Mouse (Mus musculus): Measurements from ENCODE around the gene Glis1. TPM values are rescaled to one million over a fixed set of nuclear protein-coding genes. Genes with fewer than 3 reads are reported as not detected.

Glis1 gene
- total RNA-seq, 1 experiment, result 0.98 TPM

DNA sequence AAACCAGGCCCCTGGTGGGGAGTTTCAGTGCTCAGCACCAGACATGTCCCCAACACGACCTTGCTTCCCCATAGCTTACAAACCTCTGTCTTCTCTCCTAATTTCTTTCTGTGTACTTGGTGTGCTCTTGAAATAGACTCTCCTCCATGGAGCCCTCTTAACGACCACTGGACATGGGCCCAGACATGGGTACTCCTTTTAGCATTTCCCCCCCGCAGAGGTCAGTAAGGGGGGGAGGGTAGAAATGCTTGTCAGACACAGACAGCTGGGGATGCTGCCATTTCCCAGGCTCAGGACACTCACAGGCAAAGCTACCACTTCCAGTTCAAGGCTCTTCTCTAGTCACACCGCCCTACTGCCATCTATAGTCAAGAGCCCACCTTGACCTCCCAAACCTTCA lies 207.2 kb downstream of the Glis1 start:
- no peak for TF ChIP-seq HCFC1 (IDR thresholded peaks at IDR 0.05; ENCODE audit: borderline replicate concordance, insufficient read depth, low read length)
- TF ChIP-seq CHD2 (IDR thresholded peaks at IDR 0.05; ENCODE audit: low read depth, low read length), result no peak
- no peak for TF ChIP-seq ZNF384 (IDR thresholded peaks at IDR 0.05; ENCODE audit: low read depth, low read length)
- TF ChIP-seq ZC3H11A (IDR thresholded peaks at IDR 0.05; ENCODE audit: borderline replicate concordance, low read depth, low read length), result no peak
- no peak for TF ChIP-seq MAFK (IDR thresholded peaks at IDR 0.05; ENCODE audit: insufficient read depth, low read depth, low read length)
- DNase-seq (ENCODE audit: low read depth, low spot score), result no peak
- in situ Hi-C loops (cut with MboI; ENCODE audit: low sequenced_read_pairs in 2 of 2, unreplicated experiment in 2 of 2), result no loop called here
- Histone ChIP-seq H3K4me1 (ENCODE audit: control insufficient read depth in 2 of 2, insufficient read depth in 2 of 2, low read length in 2 of 2, poor library complexity in 1 of 2) (0 out of 4 replicates have a peak, but pooled peaks cover 0 to 2% of the 10 kb centered on the region in 2 experiments), H3K9me3 (ENCODE audit: control insufficient read depth, insufficient read depth, low read depth, low read length) (no peaks in the 10 kb centered on the region), H3K36me3 (ENCODE audit: control insufficient read depth, insufficient read depth, low read length, poor library complexity, severe bottlenecking) (no peaks in the 10 kb centered on the region), H3K9ac (ENCODE audit: insufficient read depth, low read depth, low read length, poor library complexity, severe bottlenecking) (no peak overlapping the region), H3K27ac (ENCODE audit: insufficient read depth, low read depth, low read length, poor library complexity, severe bottlenecking) (no peak overlapping the region), H3K4me3 (ENCODE audit: insufficient read depth in 1 of 2, low read depth in 1 of 2, low read length in 2 of 2, poor library complexity in 1 of 2, severe bottlenecking in 1 of 2) (no peak overlapping the region)

DNA sequence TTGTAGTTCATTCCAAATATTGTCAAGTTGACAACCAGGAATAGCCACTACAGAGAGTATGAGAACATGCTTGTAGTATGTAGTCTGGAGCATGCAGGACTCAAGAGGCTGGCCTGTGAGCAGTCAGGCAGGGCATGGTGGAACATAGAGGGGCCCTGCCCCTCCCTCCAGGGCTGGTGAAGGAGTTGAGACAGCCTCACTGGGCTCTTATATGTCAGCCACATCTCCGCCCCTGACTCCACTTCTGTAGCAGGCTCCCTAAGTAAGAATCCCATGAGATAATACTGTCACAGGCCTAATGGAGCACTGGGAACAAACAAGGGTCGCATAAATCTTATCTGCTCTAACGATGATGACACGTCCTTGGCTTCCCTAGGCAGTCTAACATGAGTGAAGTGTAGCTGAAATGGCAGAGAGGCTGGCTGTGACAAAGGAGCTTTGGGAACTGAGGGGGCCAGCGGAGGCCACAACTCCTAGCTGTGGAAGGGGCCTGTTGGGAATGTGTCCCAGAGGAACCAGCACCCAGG lies 214.6 kb downstream of the Glis1 start:
- H3K4me3 ChIP-seq (ENCODE audit: insufficient read depth in 1 of 2, low read depth in 1 of 2, low read length in 2 of 2, poor library complexity in 1 of 2, severe bottlenecking in 1 of 2), result no peak overlapping the region
- no peak for DNase-seq (ENCODE audit: low read depth, low spot score)
- no peak overlapping the region for H3K27ac ChIP-seq (ENCODE audit: insufficient read depth, low read depth, low read length, poor library complexity, severe bottlenecking)
- H3K9me3 ChIP-seq (ENCODE audit: control insufficient read depth, insufficient read depth, low read depth, low read length), result no peaks in the 10 kb centered on the region
- no peak overlapping the region for H3K9ac ChIP-seq (ENCODE audit: insufficient read depth, low read depth, low read length, poor library complexity, severe bottlenecking)
- TF ChIP-seq ZNF384 (IDR thresholded peaks at IDR 0.05; ENCODE audit: low read depth, low read length) (no peak), CHD2 (IDR thresholded peaks at IDR 0.05; ENCODE audit: low read depth, low read length) (no peak), MAFK (IDR thresholded peaks at IDR 0.05; ENCODE audit: insufficient read depth, low read depth, low read length) (no peak), HCFC1 (IDR thresholded peaks at IDR 0.05; ENCODE audit: borderline replicate concordance, insufficient read depth, low read length) (no peak), ZC3H11A (IDR thresholded peaks at IDR 0.05; ENCODE audit: borderline replicate concordance, low read depth, low read length) (no peak)
- no peaks in the 10 kb centered on the region for H3K36me3 ChIP-seq (ENCODE audit: control insufficient read depth, insufficient read depth, low read length, poor library complexity, severe bottlenecking)
- in situ Hi-C loops (cut with MboI; ENCODE audit: low sequenced_read_pairs in 2 of 2, unreplicated experiment in 2 of 2), result no loop called here
- H3K4me1 ChIP-seq (ENCODE audit: control insufficient read depth in 2 of 2, insufficient read depth in 2 of 2, low read length in 2 of 2, poor library complexity in 1 of 2), result peaks cover 0 to 7% of the 10 kb centered on the region in 2 experiments; a peak in 1 of 4 replicates

- no peaks in the 10 kb centered on the region for H3K36me3 ChIP-seq (ENCODE audit: control insufficient read depth, insufficient read depth, low read length, poor library complexity, severe bottlenecking)
- H3K27ac ChIP-seq (ENCODE audit: insufficient read depth, low read depth, low read length, poor library complexity, severe bottlenecking), result no peak overlapping the region
- TF ChIP-seq ZC3H11A (IDR thresholded peaks at IDR 0.05; ENCODE audit: borderline replicate concordance, low read depth, low read length), result no peak
- TF ChIP-seq HCFC1 (IDR thresholded peaks at IDR 0.05; ENCODE audit: borderline replicate concordance, insufficient read depth, low read length), result no peak
- TF ChIP-seq CHD2 (IDR thresholded peaks at IDR 0.05; ENCODE audit: low read depth, low read length), result no peak
- DNase-seq (ENCODE audit: low read depth, low spot score), result peak; percentile 21
- H3K4me1 ChIP-seq (ENCODE audit: control insufficient read depth in 2 of 2, insufficient read depth in 2 of 2, low read length in 2 of 2, poor library complexity in 1 of 2), result peaks cover 0 to 7% of the 10 kb centered on the region in 2 experiments; a peak in 1 of 4 replicates
- H3K9me3 ChIP-seq (ENCODE audit: control insufficient read depth, insufficient read depth, low read depth, low read length), result no peaks in the 10 kb centered on the region
- in situ Hi-C loops (cut with MboI; ENCODE audit: low sequenced_read_pairs in 2 of 2, unreplicated experiment in 2 of 2), result no loop called here
- no peak overlapping the region for H3K9ac ChIP-seq (ENCODE audit: insufficient read depth, low read depth, low read length, poor library complexity, severe bottlenecking)
- H3K4me3 ChIP-seq (ENCODE audit: insufficient read depth in 1 of 2, low read depth in 1 of 2, low read length in 2 of 2, poor library complexity in 1 of 2, severe bottlenecking in 1 of 2), result no peak overlapping the region
Measured at GRCm38 (mm10) chr4:107651021-107651496, 216.7 kb downstream of the Glis1 start.

- H3K9ac ChIP-seq (ENCODE audit: insufficient read depth, low read depth, low read length, poor library complexity, severe bottlenecking), result no peak overlapping the region
- no peak overlapping the region for H3K27ac ChIP-seq (ENCODE audit: insufficient read depth, low read depth, low read length, poor library complexity, severe bottlenecking)
- TF ChIP-seq CHD2 (IDR thresholded peaks at IDR 0.05; ENCODE audit: low read depth, low read length) (no peak), MAFK (IDR thresholded peaks at IDR 0.05; ENCODE audit: insufficient read depth, low read depth, low read length) (no peak), ZC3H11A (IDR thresholded peaks at IDR 0.05; ENCODE audit: borderline replicate concordance, low read depth, low read length) (peak; percentile 44)
Measured at GRCm38 (mm10) chr4:107652598-107653279, 218.3 kb downstream of the Glis1 start.

More at GRCm38 (mm10) chr4:107652598-107653279, 218.3 kb downstream of the Glis1 start:
- Histone ChIP-seq H3K9me3 (ENCODE audit: control insufficient read depth, insufficient read depth, low read depth, low read length) (no peaks in the 10 kb centered on the region), H3K4me1 (ENCODE audit: control insufficient read depth in 2 of 2, insufficient read depth in 2 of 2, low read length in 2 of 2, poor library complexity in 1 of 2) (peaks cover 0 to 7% of the 10 kb centered on the region in 2 experiments; a peak in 1 of 4 replicates), H3K36me3 (ENCODE audit: control insufficient read depth, insufficient read depth, low read length, poor library complexity, severe bottlenecking) (no peaks in the 10 kb centered on the region), H3K4me3 (ENCODE audit: insufficient read depth in 1 of 2, low read depth in 1 of 2, low read length in 2 of 2, poor library complexity in 1 of 2, severe bottlenecking in 1 of 2) (no peak overlapping the region; a peak in 1 of 4 replicates)
- in situ Hi-C loops (cut with MboI; ENCODE audit: low sequenced_read_pairs in 2 of 2, unreplicated experiment in 2 of 2), result no loop called here
- DNase-seq (ENCODE audit: low read depth, low spot score), result peak; percentile 60

Measured in ES-E14 (cell line).